Mouse (Mus musculus): ENCODE data around the gene 2410015M20Rik. TPM values are rescaled to one million over a fixed set of nuclear protein-coding genes. Genes with fewer than 3 reads are reported as not detected.

Gene 2410015M20Rik
- polyA plus RNA-seq, 1 experiment from 2014 or later: 361 TPM

GRCm38 (mm10) chr17:56611861-56612564, 2.4 kb upstream of the 2410015M20Rik start:
- peak overlapping the region; percentile 45; the same call in 1 of the 2 replicates for H3K4me2 ChIP-seq (replicated peaks; ENCODE audit: low read depth)
- peak overlapping the region; percentile 66 for H3K27ac ChIP-seq (ENCODE audit: low read depth, low read length)
- WGBS: 15% methylated on average over 14 of the region's 14 CpGs
- TF ChIP-seq CTCF (IDR thresholded peaks at IDR 0.05; ENCODE audit: low read depth): no peak
- no peaks in the 10 kb centered on the region for H3K27me3 ChIP-seq (replicated peaks; ENCODE audit: control insufficient read depth, insufficient read depth, low read length)
- H3K36me3 ChIP-seq (ENCODE audit: control insufficient read depth, insufficient read depth): peaks cover 31% of the 10 kb centered on the region
- no peak overlapping the region for H3K4me3 ChIP-seq (ENCODE audit: low read depth, low read length)
- H3K9me3 ChIP-seq (ENCODE audit: control insufficient read depth): no peaks in the 10 kb centered on the region
- peaks cover 7% of the 10 kb centered on the region; the same call in 1 of the 2 replicates for H3K4me1 ChIP-seq (replicated peaks; ENCODE audit: control insufficient read depth, insufficient read depth, low read length)
- ATAC-seq: peak; percentile 26
- H3K9ac ChIP-seq (ENCODE audit: low read depth, low read length): no peak overlapping the region

- H3K9ac ChIP-seq (ENCODE audit: low read depth, low read length): no peak overlapping the region
- H3K4me1 ChIP-seq (replicated peaks; ENCODE audit: control insufficient read depth, insufficient read depth, low read length): peaks cover 7% of the 10 kb centered on the region; the same call in 1 of the 2 replicates
- H3K9me3 ChIP-seq (ENCODE audit: control insufficient read depth): no peaks in the 10 kb centered on the region
- TF ChIP-seq CTCF (IDR thresholded peaks at IDR 0.05; ENCODE audit: low read depth): no peak
- no peak for ATAC-seq
- H3K4me3 ChIP-seq (ENCODE audit: low read depth, low read length): no peak overlapping the region
- 65% methylated on average over 2 of the region's 2 CpGs for WGBS
- no peaks in the 10 kb centered on the region for H3K27me3 ChIP-seq (replicated peaks; ENCODE audit: control insufficient read depth, insufficient read depth, low read length)
- peaks cover 32% of the 10 kb centered on the region for H3K36me3 ChIP-seq (ENCODE audit: control insufficient read depth, insufficient read depth)
- 0 out of 2 replicates have a peak overlapping the region, but pooled peaks have one; percentile 35 for H3K27ac ChIP-seq (ENCODE audit: low read depth, low read length)
- H3K4me2 ChIP-seq (replicated peaks; ENCODE audit: low read depth): no peak overlapping the region
Measured at GRCm38 (mm10) chr17:56611323-56611722, 1.8 kb upstream of the 2410015M20Rik start.

- TF ChIP-seq CTCF (IDR thresholded peaks at IDR 0.05; ENCODE audit: low read depth): no peak
- H3K9ac ChIP-seq (ENCODE audit: low read depth, low read length): peak overlapping the region; percentile 63
- H3K4me2 ChIP-seq (replicated peaks; ENCODE audit: low read depth): peak overlapping the region; percentile 83
- no peaks in the 10 kb centered on the region for H3K27me3 ChIP-seq (replicated peaks; ENCODE audit: control insufficient read depth, insufficient read depth, low read length)
- H3K36me3 ChIP-seq (ENCODE audit: control insufficient read depth, insufficient read depth): peaks cover 39% of the 10 kb centered on the region
- WGBS: 26% methylated on average over 5 of the region's 5 CpGs
- peak overlapping the region; percentile 60 for H3K27ac ChIP-seq (ENCODE audit: low read depth, low read length)
- no peaks in the 10 kb centered on the region for H3K9me3 ChIP-seq (ENCODE audit: control insufficient read depth)
- no peak for ATAC-seq
- 0 out of 2 replicates have a peak, but pooled peaks cover 4% of the 10 kb centered on the region for H3K4me1 ChIP-seq (replicated peaks; ENCODE audit: control insufficient read depth, insufficient read depth, low read length)
- H3K4me3 ChIP-seq (ENCODE audit: low read depth, low read length): peak overlapping the region; percentile 50
Measured at GRCm38 (mm10) chr17:56608699-56609098, 872 bp downstream of the 2410015M20Rik start.

- H3K4me3 ChIP-seq (ENCODE audit: low read depth, low read length): no peak overlapping the region
- no peak for TF ChIP-seq CTCF (IDR thresholded peaks at IDR 0.05; ENCODE audit: low read depth)
- H3K36me3 ChIP-seq (ENCODE audit: control insufficient read depth, insufficient read depth): peaks cover 50% of the 10 kb centered on the region
- H3K27ac ChIP-seq (ENCODE audit: low read depth, low read length): no peak overlapping the region
- WGBS: 68% methylated on average over 3 of the region's 3 CpGs
- no peak overlapping the region for H3K4me2 ChIP-seq (replicated peaks; ENCODE audit: low read depth)
- H3K9me3 ChIP-seq (ENCODE audit: control insufficient read depth): no peaks in the 10 kb centered on the region
- 0 out of 2 replicates have a peak, but pooled peaks cover 4% of the 10 kb centered on the region for H3K4me1 ChIP-seq (replicated peaks; ENCODE audit: control insufficient read depth, insufficient read depth, low read length)
- no peaks in the 10 kb centered on the region for H3K27me3 ChIP-seq (replicated peaks; ENCODE audit: control insufficient read depth, insufficient read depth, low read length)
- no peak for ATAC-seq
- no peak overlapping the region for H3K9ac ChIP-seq (ENCODE audit: low read depth, low read length)
Measured at GRCm38 (mm10) chr17:56607521-56608062, 2.0 kb downstream of the 2410015M20Rik start.

GRCm38 (mm10) chr17:56605431-56605830, 4.1 kb downstream of the 2410015M20Rik start:
- no peak overlapping the region for H3K4me2 ChIP-seq (replicated peaks; ENCODE audit: low read depth)
- no peak overlapping the region for H3K9ac ChIP-seq (ENCODE audit: low read depth, low read length)
- no peak overlapping the region for H3K27ac ChIP-seq (ENCODE audit: low read depth, low read length)
- 0 out of 2 replicates have a peak, but pooled peaks cover 3% of the 10 kb centered on the region for H3K4me1 ChIP-seq (replicated peaks; ENCODE audit: control insufficient read depth, insufficient read depth, low read length)
- peaks cover 72% of the 10 kb centered on the region for H3K36me3 ChIP-seq (ENCODE audit: control insufficient read depth, insufficient read depth)
- no peaks in the 10 kb centered on the region for H3K9me3 ChIP-seq (ENCODE audit: control insufficient read depth)
- H3K4me3 ChIP-seq (ENCODE audit: low read depth, low read length): no peak overlapping the region
- 82% methylated on average over 9 of the region's 9 CpGs for WGBS
- TF ChIP-seq CTCF (IDR thresholded peaks at IDR 0.05; ENCODE audit: low read depth): 0 out of 2 replicates have a peak, but pooled peaks have one; percentile 3
- no peak for ATAC-seq
- no peaks in the 10 kb centered on the region for H3K27me3 ChIP-seq (replicated peaks; ENCODE audit: control insufficient read depth, insufficient read depth, low read length)

GRCm38 (mm10) chr17:56604422-56604821, 5.1 kb downstream of the 2410015M20Rik start:
- TF ChIP-seq CTCF (IDR thresholded peaks at IDR 0.05; ENCODE audit: low read depth): no peak
- Histone ChIP-seq H3K4me1 (replicated peaks; ENCODE audit: control insufficient read depth, insufficient read depth, low read length) (no peaks in the 10 kb centered on the region), H3K27ac (ENCODE audit: low read depth, low read length) (no peak overlapping the region), H3K27me3 (replicated peaks; ENCODE audit: control insufficient read depth, insufficient read depth, low read length) (no peaks in the 10 kb centered on the region), H3K4me3 (ENCODE audit: low read depth, low read length) (no peak overlapping the region), H3K36me3 (ENCODE audit: control insufficient read depth, insufficient read depth) (peaks cover 82% of the 10 kb centered on the region), H3K9me3 (ENCODE audit: control insufficient read depth) (no peaks in the 10 kb centered on the region), H3K4me2 (replicated peaks; ENCODE audit: low read depth) (no peak overlapping the region), H3K9ac (ENCODE audit: low read depth, low read length) (no peak overlapping the region)
- no peak for ATAC-seq
- 89% methylated on average over 3 of the region's 3 CpGs for WGBS

All from intestine, postnatal 0 days (tissue).